Mouse (Mus musculus): Measurements from ENCODE around the gene Knstrn. TPM values are rescaled to one million over a fixed set of nuclear protein-coding genes. Genes with fewer than 3 reads are reported as not detected.
A peak's percentile ranks its signal among the peaks of the same experiment; 100 is the strongest.

Knstrn gene
- total and polyA plus RNA-seq, 2 experiments from 2014 or later = 8.6 to 16.5 TPM

GRCm38 (mm10) chr2:118897392-118897791 is 83.6 kb downstream of the Knstrn start:
- Histone ChIP-seq H3K9ac (replicated peaks; ENCODE audit: low read length) (no peak overlapping the region), H3K27me3 (ENCODE audit: insufficient read depth, low read length) (peaks cover 46% of the 10 kb centered on the region), H3K27ac (no peak overlapping the region), H3K4me2 (ENCODE audit: low read depth, low read length) (peak overlapping the region; percentile 85), H3K36me3 (ENCODE audit: insufficient read depth, low read length) (no peaks in the 10 kb centered on the region), H3K4me1 (ENCODE audit: insufficient read depth, low read length) (peaks cover 13% of the 10 kb centered on the region), H3K9me3 (ENCODE audit: low read length) (no peaks in the 10 kb centered on the region), H3K4me3 (ENCODE audit: low read length) (peak overlapping the region; percentile 43)
- 4% methylated on average over 7 of the region's 7 CpGs for WGBS
- ATAC-seq (no peak), DNase-seq (ENCODE audit: low spot score) (no peak)
- TF ChIP-seq CTCF (IDR thresholded peaks at IDR 0.05; ENCODE audit: low read depth) = no peak

- no peak for ATAC-seq
- Histone ChIP-seq H3K27ac (no peak overlapping the region), H3K4me2 (ENCODE audit: low read depth, low read length) (no peak overlapping the region), H3K27me3 (ENCODE audit: insufficient read depth, low read length) (peaks cover 46% of the 10 kb centered on the region), H3K4me3 (ENCODE audit: low read length) (no peak overlapping the region), H3K9me3 (ENCODE audit: low read length) (no peaks in the 10 kb centered on the region), H3K36me3 (ENCODE audit: insufficient read depth, low read length) (no peaks in the 10 kb centered on the region), H3K4me1 (ENCODE audit: insufficient read depth, low read length) (peaks cover 14% of the 10 kb centered on the region), H3K9ac (replicated peaks; ENCODE audit: low read length) (no peak overlapping the region)
- no peak for DNase-seq (ENCODE audit: low spot score)
- TF ChIP-seq CTCF (IDR thresholded peaks at IDR 0.05; ENCODE audit: low read depth) = no peak
- WGBS = under 1% methylated on average over 11 of the region's 11 CpGs
Measured at GRCm38 (mm10) chr2:118897808-118898207, 84.0 kb downstream of the Knstrn start.

GRCm38 (mm10) chr2:118898771-118899170 is 85.0 kb downstream of the Knstrn start:
- ATAC-seq (no peak), DNase-seq (ENCODE audit: low spot score) (no peak)
- no peak overlapping the region for H3K4me3 ChIP-seq (ENCODE audit: low read length)
- no peak overlapping the region for H3K4me2 ChIP-seq (ENCODE audit: low read depth, low read length)
- H3K36me3 ChIP-seq (ENCODE audit: insufficient read depth, low read length) = no peaks in the 10 kb centered on the region
- H3K27me3 ChIP-seq (ENCODE audit: insufficient read depth, low read length) = peaks cover 46% of the 10 kb centered on the region
- no peaks in the 10 kb centered on the region for H3K9me3 ChIP-seq (ENCODE audit: low read length)
- peaks cover 22% of the 10 kb centered on the region for H3K4me1 ChIP-seq (ENCODE audit: insufficient read depth, low read length)
- no peak overlapping the region for H3K9ac ChIP-seq (replicated peaks; ENCODE audit: low read length)
- 4% methylated on average over 4 of the region's 4 CpGs for WGBS
- no peak overlapping the region for H3K27ac ChIP-seq
- no peak for TF ChIP-seq CTCF (IDR thresholded peaks at IDR 0.05; ENCODE audit: low read depth)

GRCm38 (mm10) chr2:118899306-118899705 is 85.5 kb downstream of the Knstrn start:
- peaks cover 22% of the 10 kb centered on the region for H3K4me1 ChIP-seq (ENCODE audit: insufficient read depth, low read length)
- 14% methylated on average over 7 of the region's 7 CpGs for WGBS

GRCm38 (mm10) chr2:118899981-118900825 is 86.4 kb downstream of the Knstrn start, which contains the start of gene Bahd1:
Gene Bahd1, plus strand, starts transcription at chr2:118900377.
- Histone ChIP-seq H3K36me3 (ENCODE audit: insufficient read depth, low read length) (no peaks in the 10 kb centered on the region), H3K9ac (replicated peaks; ENCODE audit: low read length) (peak within 1 kb of the TSS; percentile 52; the same call in 1 of the 2 replicates), H3K4me1 (ENCODE audit: insufficient read depth, low read length) (peaks cover 29% of the 10 kb centered on the region), H3K27me3 (ENCODE audit: insufficient read depth, low read length) (peaks cover 40% of the 10 kb centered on the region), H3K9me3 (ENCODE audit: low read length) (no peaks in the 10 kb centered on the region), H3K4me2 (ENCODE audit: low read depth, low read length) (peak within 1 kb of the TSS; percentile 98), H3K27ac (no peak within 1 kb of the TSS), H3K4me3 (ENCODE audit: low read length) (peak within 1 kb of the TSS; percentile 94)
- 1% methylated on average over 32 of the region's 32 CpGs for WGBS
- TF ChIP-seq CTCF (IDR thresholded peaks at IDR 0.05; ENCODE audit: low read depth) = no peak
- ATAC-seq = no peak
- no peak for DNase-seq (ENCODE audit: low spot score)

More at GRCm38 (mm10) chr2:118899306-118899705, 85.5 kb downstream of the Knstrn start:
- Histone ChIP-seq H3K36me3 (ENCODE audit: insufficient read depth, low read length) (no peaks in the 10 kb centered on the region), H3K9me3 (ENCODE audit: low read length) (no peaks in the 10 kb centered on the region), H3K4me3 (ENCODE audit: low read length) (no peak overlapping the region), H3K9ac (replicated peaks; ENCODE audit: low read length) (no peak overlapping the region), H3K4me2 (ENCODE audit: low read depth, low read length) (no peak overlapping the region), H3K27ac (no peak overlapping the region), H3K27me3 (ENCODE audit: insufficient read depth, low read length) (peaks cover 46% of the 10 kb centered on the region)
- ATAC-seq (no peak), DNase-seq (ENCODE audit: low spot score) (no peak)
- no peak for TF ChIP-seq CTCF (IDR thresholded peaks at IDR 0.05; ENCODE audit: low read depth)

- H3K4me1 ChIP-seq (ENCODE audit: insufficient read depth, low read length) = peaks cover 35% of the 10 kb centered on the region
- peak overlapping the region; percentile 52; the same call in 1 of the 2 replicates for H3K9ac ChIP-seq (replicated peaks; ENCODE audit: low read length)
- peaks cover 36% of the 10 kb centered on the region for H3K27me3 ChIP-seq (ENCODE audit: insufficient read depth, low read length)
- no peaks in the 10 kb centered on the region for H3K9me3 ChIP-seq (ENCODE audit: low read length)
- H3K4me2 ChIP-seq (ENCODE audit: low read depth, low read length) = peak overlapping the region; percentile 98
- H3K27ac ChIP-seq = no peak overlapping the region
- no peak for TF ChIP-seq CTCF (IDR thresholded peaks at IDR 0.05; ENCODE audit: low read depth)
- H3K36me3 ChIP-seq (ENCODE audit: insufficient read depth, low read length) = no peaks in the 10 kb centered on the region
- WGBS = 1% methylated on average over 11 of the region's 11 CpGs
- DNase-seq (ENCODE audit: low spot score) = no peak
- ATAC-seq = no peak; the same call in 1 of the 2 replicates
- H3K4me3 ChIP-seq (ENCODE audit: low read length) = peak overlapping the region; percentile 94
Measured at GRCm38 (mm10) chr2:118900826-118901140, 87.0 kb downstream of the Knstrn start.
